In genomic region chr2:160925203-160925602, GRCm38 (mm10) we compare ENCODE assay signal across 12 mouse cellular contexts. TPM values are rescaled to one million over a fixed set of nuclear protein-coding genes. Genes with fewer than 3 reads are reported as not detected.
DNase-seq lines count a peak whose midpoint lies in the region; ATAC-seq and TF ChIP-seq lines count a peak whose summit lies in the region.
"Had no signal": no experiment of that assay in that cellular context is flagged by ENCODE, and none has a peak within 500 bp of the region (broad histone marks: within the 10 kb centered on the region; RNA-seq: fewer than 3 reads in every experiment).

No protein-coding gene starts in this region.

- 38% methylated on average over 9 of the region's 9 CpGs for WGBS in hindbrain, postnatal 0 days
- WGBS in hindbrain, embryonic 11.5 days, result 80% methylated on average over 9 of the region's 9 CpGs

- H3K9ac ChIP-seq in hindbrain, postnatal 0 days (replicated peaks; ENCODE audit: low read length), result no peak overlapping the region
- no peak overlapping the region for H3K9ac ChIP-seq in hindbrain, embryonic 11.5 days (ENCODE audit: low read depth, low read length)
- H3K9ac ChIP-seq: liver, embryonic 15.5 days had no signal

- H3K27me3 ChIP-seq in hindbrain, postnatal 0 days (ENCODE audit: insufficient read depth, low read length), result no peaks in the 10 kb centered on the region
- H3K27me3 ChIP-seq in hindbrain, embryonic 11.5 days (ENCODE audit: control insufficient read depth, insufficient read depth, low read length), result no peaks in the 10 kb centered on the region

- no peak for TF ChIP-seq CTCF in hindbrain, postnatal 0 days (IDR thresholded peaks at IDR 0.05; ENCODE audit: low read depth)

- no peaks in the 10 kb centered on the region for H3K36me3 ChIP-seq in hindbrain, postnatal 0 days (ENCODE audit: insufficient read depth, low read length)
- H3K36me3 ChIP-seq in hindbrain, embryonic 11.5 days (ENCODE audit: control insufficient read depth, insufficient read depth, low read length), result no peaks in the 10 kb centered on the region
- H3K36me3 ChIP-seq: liver, embryonic 15.5 days had no signal

- no peaks in the 10 kb centered on the region for H3K9me3 ChIP-seq in hindbrain, postnatal 0 days (ENCODE audit: low read length)
- no peaks in the 10 kb centered on the region for H3K9me3 ChIP-seq in hindbrain, embryonic 11.5 days (ENCODE audit: control insufficient read depth, low read length)
- H3K9me3 ChIP-seq: liver, embryonic 15.5 days had no signal

- H3K4me2 ChIP-seq in hindbrain, postnatal 0 days (ENCODE audit: low read depth, low read length), result no peak overlapping the region
- H3K4me2 ChIP-seq in hindbrain, embryonic 11.5 days (replicated peaks; ENCODE audit: low read depth, low read length), result no peak overlapping the region
- H3K4me2 ChIP-seq: liver, embryonic 15.5 days had no signal

- peak; percentile 32 for DNase-seq in adrenal gland, postnatal 10 days
- no peak for DNase-seq in adrenal gland, postnatal 14 days
- peak; percentile 64 for DNase-seq in hindbrain, postnatal 0 days (ENCODE audit: low spot score)
- no peak for DNase-seq in hindbrain, embryonic 11.5 days (ENCODE audit: low spot score)
- peak; percentile 13 for DNase-seq in retina, postnatal 1 day
- DNase-seq in retina, embryonic 14.5 days (ENCODE audit: low spot score), result no peak
- peak; percentile 63 for DNase-seq in skeletal muscle tissue, adult 2 months (ENCODE audit: low read depth, low spot score)
- DNase-seq in ovary, postnatal 10 days (ENCODE audit: low spot score), result no peak
- DNase-seq: cerebellum, adult 11 months had no signal

- peak; percentile 71 for ATAC-seq in hindbrain, postnatal 0 days
- ATAC-seq in hindbrain, embryonic 11.5 days (ENCODE audit: low FRiP score), result no peak
- ATAC-seq: intestine, embryonic 16.5 days had no signal

- no peaks in the 10 kb centered on the region for H3K4me1 ChIP-seq in hindbrain, postnatal 0 days (ENCODE audit: insufficient read depth, low read length)
- H3K4me1 ChIP-seq in hindbrain, embryonic 11.5 days (replicated peaks; ENCODE audit: control insufficient read depth, insufficient read depth, low read length), result no peaks in the 10 kb centered on the region
- H3K4me1 ChIP-seq: liver, embryonic 15.5 days had no signal

- H3K4me3 ChIP-seq in hindbrain, postnatal 0 days (ENCODE audit: low read length), result no peak overlapping the region
- H3K4me3 ChIP-seq in hindbrain, embryonic 11.5 days (ENCODE audit: low read depth, low read length), result no peak overlapping the region
- H3K4me3 ChIP-seq: left cerebral cortex, adult 2 months; liver, embryonic 15.5 days had no signal

- no peak overlapping the region for H3K27ac ChIP-seq in hindbrain, postnatal 0 days
- no peak overlapping the region for H3K27ac ChIP-seq in hindbrain, embryonic 11.5 days (ENCODE audit: low read depth, low read length)
- H3K27ac ChIP-seq: left cerebral cortex, adult 2 months; liver, embryonic 15.5 days had no signal

RNA-seq across cellular contexts. Expression of gene Emilin3, which starts 13.1 kb away (rescaled TPM):
- under 1 TPM; 0.63 to 0.70 TPM for total RNA-seq in adrenal gland, postnatal 10 days (2021)
- total RNA-seq in adrenal gland, postnatal 14 days (2021), result 0.15 and 0.23 TPM in 2 replicates
- 2.0 and 3.1 TPM in 2 replicates for total RNA-seq in hindbrain, postnatal 0 days (2014; rRNA removed)
- polyA plus RNA-seq in hindbrain, postnatal 0 days (2015; fragmentation: Nextera tagmentation; extraction: Ambion mirVana), result 0.39 and 0.54 TPM in 2 replicates
- 0.66 and 1.9 TPM in 2 replicates for polyA plus RNA-seq in hindbrain, embryonic 11.5 days (2014; fragmentation: Nextera tagmentation; extraction: Ambion mirVana)

RNA-seq across cellular contexts. Expression of gene Lpin3, which starts 44.7 kb away (rescaled TPM):
- total RNA-seq in adrenal gland, postnatal 10 days (2021), result 10 to 100 TPM; 21.0 to 26.4 TPM
- 36.2 and 42.1 TPM in 2 replicates for total RNA-seq in adrenal gland, postnatal 14 days (2021)
- total RNA-seq in hindbrain, postnatal 0 days (2014; rRNA removed), result 1.4 and 1.9 TPM in 2 replicates
- 0.60 and 0.79 TPM in 2 replicates for polyA plus RNA-seq in hindbrain, postnatal 0 days (2015; fragmentation: Nextera tagmentation; extraction: Ambion mirVana)
- 0.22 and 0.24 TPM in 2 replicates for polyA plus RNA-seq in hindbrain, embryonic 11.5 days (2014; fragmentation: Nextera tagmentation; extraction: Ambion mirVana)

RNA-seq across cellular contexts. Expression of gene Zhx3, which starts 52.4 kb away (rescaled TPM):
- total RNA-seq in adrenal gland, postnatal 10 days (2021), result 10 to 100 TPM; 62.9 to 85.1 TPM
- 87.8 and 103 TPM in 2 replicates for total RNA-seq in adrenal gland, postnatal 14 days (2021)
- total RNA-seq in hindbrain, postnatal 0 days (2014; rRNA removed), result 42.5 and 53.0 TPM in 2 replicates
- polyA plus RNA-seq in hindbrain, postnatal 0 days (2015; fragmentation: Nextera tagmentation; extraction: Ambion mirVana), result 17.2 and 18.9 TPM in 2 replicates
- polyA plus RNA-seq in hindbrain, embryonic 11.5 days (2014; fragmentation: Nextera tagmentation; extraction: Ambion mirVana), result 9.1 and 11.0 TPM in 2 replicates

Comparison
In these comparisons a context has a peak if more than half of its experiments do, and no peak if none do; other contexts are left out.
1. DNase-seq: peak in adrenal gland, postnatal 10 days (single experiment), hindbrain, postnatal 0 days (single experiment), retina, postnatal 1 day (single experiment) and skeletal muscle tissue, adult 2 months (single experiment); none in adrenal gland, postnatal 14 days (single experiment), hindbrain, embryonic 11.5 days (single experiment), retina, embryonic 14.5 days (single experiment) and ovary, postnatal 10 days (single experiment).